Mouse (Mus musculus) heart, postnatal 25 days (tissue): ENCODE data around the gene Trhr2. TPM values are rescaled to one million over a fixed set of nuclear protein-coding genes. Genes with fewer than 3 reads are reported as not detected.

Source experiments
- DNase-seq: peaks from one replicate; pipeline ENCODE4 v3.0.0; 2022; ENCODE audit warnings: low spot score
- intact Hi-C: fragments of 180-260 bp; cut with DNase I; formaldehyde crosslinking; loops from one replicate; pipeline ENCODE4 v1.15.1; 2025
- total RNA-seq, 2 experiments: library from RNA; stranded (reverse); gene quantifications; 2 replicates each; pipeline ENCODE4 v1.2.3; 2021

The Trhr2 gene
- total RNA-seq, 2 experiments from 2014 or later, result not detected

DNA sequence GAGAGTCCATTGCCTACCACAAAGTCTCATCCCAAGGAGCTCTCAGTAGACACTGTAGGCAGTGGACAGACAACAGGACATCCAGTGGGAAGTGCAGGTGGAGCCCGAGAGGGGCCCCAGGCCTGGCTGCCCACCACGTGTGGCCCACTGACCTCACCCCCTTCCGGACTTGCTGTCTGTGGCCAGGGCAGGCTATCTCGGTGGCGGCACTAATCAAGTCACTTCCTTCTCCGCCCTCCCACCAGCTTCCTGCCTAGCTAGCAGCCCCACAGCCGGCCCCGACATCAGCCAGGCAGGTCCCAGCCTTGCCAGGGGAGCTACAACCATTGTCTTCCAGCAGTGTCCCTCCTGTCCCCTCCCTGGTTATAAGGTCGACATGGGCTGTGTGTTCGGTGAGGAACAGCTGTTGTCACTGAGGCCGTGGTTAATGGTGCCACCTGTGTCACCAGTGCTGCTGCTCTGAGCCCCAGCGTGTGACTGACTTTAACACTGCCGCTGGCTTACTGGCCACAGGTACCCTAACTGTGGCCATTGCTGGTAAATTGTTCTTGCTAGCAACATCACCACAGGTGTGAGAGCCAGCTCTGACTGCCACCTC, 45.5 kb downstream of the Trhr2 start:
- intact Hi-C loops, result no loop called here
- DNase-seq, result peak; percentile 61

DNA sequence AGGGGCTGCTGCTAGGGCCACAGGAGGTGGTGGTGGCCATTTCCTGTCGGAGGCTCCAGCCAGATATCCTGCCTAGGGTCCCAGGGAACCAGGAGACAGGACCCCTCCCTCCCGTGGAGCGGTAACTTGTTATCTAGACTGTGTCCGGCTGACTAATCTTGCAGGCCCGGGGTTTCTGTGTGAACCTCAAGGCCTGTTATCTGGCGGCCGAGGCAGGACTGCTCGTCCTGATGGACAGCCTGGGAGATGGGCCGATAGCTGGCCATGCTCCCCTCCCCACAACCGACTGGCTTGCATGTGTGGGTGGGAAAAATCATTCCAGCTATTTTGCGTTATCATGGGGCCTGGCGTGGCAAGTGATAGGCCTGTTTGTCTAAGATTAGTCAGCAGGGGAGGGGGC, 47.2 kb downstream of the Trhr2 start:
- intact Hi-C loops, result loop anchor here (2.0 kb wide), 1 partner anchor 29 kb away; no protein-coding TSS in a partner anchor
- DNase-seq, result no peak

DNA sequence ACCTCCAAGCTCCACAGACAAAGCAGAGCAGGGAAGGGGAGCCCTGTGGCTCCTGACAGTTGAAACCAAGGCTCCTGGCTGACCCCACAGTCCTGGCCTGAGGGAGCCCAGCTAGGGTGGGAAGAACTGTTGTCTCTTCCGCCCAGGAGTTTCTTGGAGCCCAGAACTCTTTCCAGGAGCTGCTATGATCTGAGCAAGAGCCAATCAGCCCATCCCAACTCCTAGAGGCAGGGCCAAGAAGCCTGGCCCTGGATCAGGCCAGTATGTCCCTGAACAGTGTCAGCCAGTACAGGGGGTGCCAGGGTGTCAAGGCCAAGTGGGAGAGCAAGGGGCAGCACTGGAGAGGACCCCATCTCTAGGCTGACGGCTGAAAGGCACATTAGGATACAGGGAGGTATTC, 48.0 kb downstream of the Trhr2 start:
- intact Hi-C loops, result loop anchor here (2.0 kb wide), 1 partner anchor 28 kb away; no protein-coding TSS in a partner anchor
- DNase-seq, result no peak

DNA sequence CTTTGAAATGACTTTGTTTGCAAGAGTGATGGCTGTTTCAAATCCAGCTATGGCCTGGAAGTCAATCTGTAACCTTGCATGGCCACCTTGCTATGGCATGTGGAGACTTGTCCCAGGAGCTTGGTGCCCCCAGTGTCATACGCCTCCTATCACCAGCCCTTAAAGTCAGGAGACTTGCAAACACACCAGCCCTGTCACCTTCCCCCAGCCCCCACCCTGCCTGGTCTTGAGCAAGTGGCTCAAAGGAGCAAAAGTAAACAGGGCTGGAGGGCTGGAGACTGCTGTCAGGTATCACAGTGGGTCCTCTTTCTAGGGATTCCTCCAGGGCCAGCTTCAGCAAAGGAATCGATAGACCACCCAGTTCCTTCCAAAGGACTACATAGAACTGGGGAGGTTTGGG, 49.4 kb downstream of the Trhr2 start:
- intact Hi-C loops, result no loop called here
- no peak for DNase-seq

DNA sequence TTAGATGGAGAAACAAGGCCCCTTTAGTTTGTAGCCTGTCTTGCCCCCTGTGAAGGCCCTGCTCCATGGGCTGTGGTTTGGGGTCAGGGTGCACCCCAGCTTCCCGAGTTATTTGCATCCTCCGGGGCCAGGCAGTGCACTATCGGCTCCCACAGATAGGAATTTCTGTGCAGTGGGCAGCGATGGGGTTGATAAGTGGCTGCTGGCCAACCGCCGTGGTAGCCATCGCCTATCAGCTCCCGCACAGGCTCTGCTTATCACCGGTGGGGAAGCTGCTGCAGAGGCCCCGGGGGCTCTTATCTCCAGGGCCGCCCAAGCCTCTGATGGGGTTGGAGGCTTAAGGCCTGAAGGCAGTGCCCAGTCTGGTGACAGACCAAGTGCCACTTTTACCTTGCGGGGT, 51.3 kb downstream of the Trhr2 start:
- DNase-seq, result no peak
- intact Hi-C loops, result no loop called here

DNA sequence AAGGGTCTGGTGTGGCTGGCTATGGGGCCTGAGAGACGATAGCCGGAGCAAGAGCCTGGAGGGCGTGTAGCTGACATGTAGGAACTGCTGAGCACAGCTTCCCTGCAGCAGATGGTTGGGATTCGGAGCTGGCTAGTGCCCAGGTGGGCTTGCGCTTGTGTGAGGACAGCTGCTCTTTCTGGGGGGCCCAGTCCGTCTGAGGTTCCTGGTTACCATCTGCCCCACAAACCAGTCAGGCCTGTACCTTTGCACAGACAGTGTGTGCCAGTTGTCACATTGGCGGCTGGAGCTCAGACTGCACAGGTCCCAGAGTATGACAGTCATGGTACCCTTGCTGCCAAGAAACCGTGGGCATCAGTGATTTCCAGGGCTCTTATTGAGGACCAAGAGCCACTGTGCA, 52.7 kb downstream of the Trhr2 start:
- intact Hi-C loops, result no loop called here

More for the DNA sequence above, 52.7 kb downstream of the Trhr2 start:
- no peak for DNase-seq

Other genes with a start within 250 kb of the Trhr2 start
- 10 to 100 TPM; 21.3 to 22.6 TPM for gene Zfpm1, start 78.6 kb downstream of the Trhr2 start, total RNA-seq
- gene Zc3h18, start 15.9 kb upstream of the Trhr2 start, total RNA-seq, result 10 to 100 TPM; 20.1 to 21.8 TPM
- not detected for gene Il17c, start 61.3 kb upstream of the Trhr2 start, total RNA-seq
- gene Cyba, start 72.2 kb upstream of the Trhr2 start, total RNA-seq, result 10 to 100 TPM; 39.4 to 45.3 TPM
- gene Mvd, start 82.7 kb upstream of the Trhr2 start, total RNA-seq, result 1 to 10 TPM; 5.3 to 5.7 TPM
- gene Snai3, start 100.0 kb upstream of the Trhr2 start, total RNA-seq, result 1 to 10 TPM; 2.5 to 2.7 TPM
- gene Rnf166, start 115.3 kb upstream of the Trhr2 start, total RNA-seq, result 10 to 100 TPM; 35.8 to 38.2 TPM
- gene Ctu2, start 115.4 kb upstream of the Trhr2 start, total RNA-seq, result 10 to 100 TPM in 1 of 2 experiments, 1 to 10 TPM in 1; 7.3 to 11.4 TPM
- gene Piezo1, start 190.6 kb upstream of the Trhr2 start, total RNA-seq, result 10 to 100 TPM; 17.2 to 19.1 TPM
- 1 to 10 TPM; 2.7 to 3.2 TPM for gene Cdt1, start 207.3 kb upstream of the Trhr2 start, total RNA-seq
- 10 to 100 TPM; 30.6 to 39.3 TPM for gene Aprt, start 216.2 kb upstream of the Trhr2 start, total RNA-seq